Mouse (Mus musculus) myocyte (in vitro differentiated cells): ENCODE measurements around the gene Slc20a1. TPM values are rescaled to one million over a fixed set of nuclear protein-coding genes. Genes with fewer than 3 reads are reported as not detected.

Experiments
- H3K27me3 ChIP-seq: one replicate; pipeline ENCODE4 v1.6.1; 2011; ENCODE audit not compliant: control insufficient read depth, insufficient read depth, insufficient read length
- H3K36me3 ChIP-seq: one replicate; pipeline ENCODE4 v1.6.1; 2011; ENCODE audit not compliant: control insufficient read depth, insufficient read depth
- H3K4me2 ChIP-seq: one replicate; pipeline ENCODE4 v1.6.1; 2011; ENCODE audit warnings: low read depth, control low read depth
- H3K4me3 ChIP-seq: one replicate; pipeline ENCODE4 v1.5.1; 2011; ENCODE audit warnings: mild to moderate bottlenecking, control low read depth, moderate library complexity
- H3K79me2 ChIP-seq: one replicate; pipeline ENCODE4 v1.6.1; 2011; ENCODE audit not compliant: control insufficient read depth, insufficient read depth
- H3ac ChIP-seq: one replicate; pipeline ENCODE4 v1.6.1; 2011; ENCODE audit not compliant: control insufficient read depth, insufficient read length
- CEBPB ChIP-seq: IDR thresholded peaks from 2 replicates; pipeline ENCODE4 v1.6.1; 2011; ENCODE audit warnings: mild to moderate bottlenecking, moderate library complexity; ENCODE audit not compliant: poor library complexity, insufficient read depth, severe bottlenecking
- E2F4 ChIP-seq: IDR thresholded peaks from one replicate; pipeline ENCODE4 v1.6.1; 2011; ENCODE audit warnings: mild to moderate bottlenecking, control low read depth, moderate library complexity; ENCODE audit not compliant: insufficient read depth
- MAX ChIP-seq: IDR thresholded peaks from one replicate; pipeline ENCODE4 v1.6.1; 2011; ENCODE audit warnings: low read depth, mild to moderate bottlenecking, control low read depth
- MYOD1 ChIP-seq, 3 experiments: IDR thresholded peaks; one replicate each; pipeline ENCODE4 v1.6.1; 2011; ENCODE audit warnings: control low read depth in 2 of 3, low read depth in 2 of 3, mild to moderate bottlenecking in 2 of 3, moderate library complexity in 1 of 3; ENCODE audit not compliant: insufficient read length in 2 of 3, control insufficient read depth in 1 of 3
- MYOG ChIP-seq, 3 experiments: IDR thresholded peaks; one replicate each; pipeline ENCODE4 v1.6.1; 2011; ENCODE audit warnings: control low read depth in 2 of 3, low read depth in 2 of 3, mild to moderate bottlenecking in 2 of 3; ENCODE audit not compliant: insufficient read length in 2 of 3, control insufficient read depth in 1 of 3, insufficient read depth in 1 of 3
- POLR2A ChIP-seq: IDR thresholded peaks from one replicate; pipeline ENCODE4 v1.6.1; 2011; ENCODE audit warnings: low read depth, mild to moderate bottlenecking, control low read depth, moderate library complexity; ENCODE audit not compliant: insufficient read length
- POLR2AphosphoS2 ChIP-seq: IDR thresholded peaks from one replicate; pipeline ENCODE4 v1.6.1; 2011; ENCODE audit warnings: low read depth, control low read depth; ENCODE audit not compliant: insufficient read length
- REST ChIP-seq: IDR thresholded peaks from one replicate; pipeline ENCODE4 v1.6.1; 2011; ENCODE audit warnings: mild to moderate bottlenecking, control low read depth, moderate library complexity; ENCODE audit not compliant: insufficient read depth, insufficient read length
- SRF ChIP-seq: IDR thresholded peaks from one replicate; pipeline ENCODE4 v1.6.1; 2011; ENCODE audit warnings: low read depth; ENCODE audit not compliant: control insufficient read depth, insufficient read length
- TCF12 ChIP-seq: IDR thresholded peaks from one replicate; pipeline ENCODE4 v1.6.1; 2011; ENCODE audit warnings: mild to moderate bottlenecking, control low read depth; ENCODE audit not compliant: poor library complexity, insufficient read depth, severe bottlenecking
- TCF3 ChIP-seq: IDR thresholded peaks from one replicate; pipeline ENCODE4 v1.6.1; 2011; ENCODE audit warnings: low read depth, control low read depth; ENCODE audit not compliant: insufficient read length
- USF1 ChIP-seq: IDR thresholded peaks from one replicate; pipeline ENCODE4 v1.6.1; 2011; ENCODE audit warnings: low read depth, mild to moderate bottlenecking, control low read depth, moderate library complexity
- polyA plus RNA-seq: library from polyadenylated mRNA; unstranded; fragments of >200 nt; fragmentation: generic; extraction: Trizol; gene quantifications from one replicate; pipeline ENCODE4 v1.2.1, GENCODE M21; 2012; ENCODE audit warnings: missing spikeins

Gene Slc20a1
- polyA plus RNA-seq, 1 experiment = 41.7 TPM

DNA sequence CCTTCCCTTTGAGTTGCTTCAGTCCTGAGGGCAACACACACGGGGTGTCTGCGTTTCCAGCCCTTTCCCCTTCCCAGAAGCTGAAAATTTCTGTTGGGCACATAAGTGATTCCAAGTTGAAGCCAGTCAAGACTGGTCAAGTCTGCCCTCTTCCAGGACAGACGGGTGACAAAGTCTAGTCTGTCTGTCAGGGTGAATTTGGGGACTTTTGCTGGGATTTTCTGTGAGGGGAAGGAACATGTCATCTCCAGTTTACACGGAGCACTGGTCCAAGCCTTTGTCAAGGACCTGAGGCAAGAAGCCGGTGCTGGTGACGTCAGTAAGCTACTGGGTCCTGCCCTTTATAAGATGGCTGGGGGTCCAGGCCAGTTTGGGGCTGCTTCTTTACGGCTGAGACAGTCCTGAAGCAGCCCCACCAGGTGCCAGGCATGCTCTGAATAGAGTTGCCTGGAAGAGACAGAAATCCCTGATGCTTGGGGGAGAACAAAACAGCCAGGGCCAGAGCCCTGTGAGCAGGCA is 28.5 kb downstream of the Slc20a1 start:
- no peak overlapping the region for H3K4me2 ChIP-seq
- no peak overlapping the region for H3ac ChIP-seq
- H3K4me3 ChIP-seq = no peak overlapping the region
- H3K27me3 ChIP-seq = no peaks in the 10 kb centered on the region
- TF ChIP-seq E2F4 = no peak
- TF ChIP-seq TCF12 = no peak
- TF ChIP-seq SRF = no peak
- TF ChIP-seq MYOD1 (IDR thresholded peaks at IDR 0.05; ENCODE audit: control insufficient read depth in 1 of 3, insufficient read length in 2 of 3, low read depth in 2 of 3) = no peak
- TF ChIP-seq MYOG (IDR thresholded peaks at IDR 0.05; ENCODE audit: control insufficient read depth in 1 of 3, insufficient read depth in 1 of 3, insufficient read length in 2 of 3, low read depth in 2 of 3) = no peak
- no peak for TF ChIP-seq TCF3
- no peak for TF ChIP-seq MAX
- TF ChIP-seq CEBPB = no peak
- TF ChIP-seq POLR2AphosphoS2 = no peak
- no peak for TF ChIP-seq USF1
- TF ChIP-seq POLR2A = no peak
- no peak for TF ChIP-seq REST
- H3K79me2 ChIP-seq = no peaks in the 10 kb centered on the region
- no peaks in the 10 kb centered on the region for H3K36me3 ChIP-seq

DNA sequence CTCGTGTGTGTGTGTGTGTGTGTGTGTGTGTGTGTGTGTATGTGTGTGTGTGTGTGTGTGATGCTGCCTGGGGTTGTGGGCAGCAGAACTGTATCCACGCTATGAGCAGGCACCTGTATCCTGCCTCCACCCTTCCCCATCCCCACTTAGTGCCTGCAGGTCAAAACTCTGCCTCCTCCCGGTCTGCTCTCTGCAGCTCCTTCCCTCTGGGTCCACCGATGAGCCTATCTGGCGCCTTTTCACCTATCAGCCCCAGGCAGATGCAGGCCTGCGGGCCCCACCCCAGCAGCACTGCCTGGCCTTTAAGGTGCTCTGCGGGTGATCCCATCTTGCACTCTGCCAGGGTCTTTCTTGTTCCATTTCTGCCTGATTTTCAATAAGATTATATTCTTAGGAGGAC is 29.1 kb downstream of the Slc20a1 start:
- no peaks in the 10 kb centered on the region for H3K27me3 ChIP-seq
- no peak overlapping the region for H3ac ChIP-seq
- no peak overlapping the region for H3K4me2 ChIP-seq
- no peak overlapping the region for H3K4me3 ChIP-seq
- no peaks in the 10 kb centered on the region for H3K36me3 ChIP-seq
- H3K79me2 ChIP-seq = no peaks in the 10 kb centered on the region
- TF ChIP-seq E2F4 = no peak
- TF ChIP-seq MYOG (IDR thresholded peaks at IDR 0.05; ENCODE audit: control insufficient read depth in 1 of 3, insufficient read depth in 1 of 3, insufficient read length in 2 of 3, low read depth in 2 of 3) = no peak
- no peak for TF ChIP-seq MAX
- TF ChIP-seq SRF = no peak
- TF ChIP-seq USF1 = no peak

DNA sequence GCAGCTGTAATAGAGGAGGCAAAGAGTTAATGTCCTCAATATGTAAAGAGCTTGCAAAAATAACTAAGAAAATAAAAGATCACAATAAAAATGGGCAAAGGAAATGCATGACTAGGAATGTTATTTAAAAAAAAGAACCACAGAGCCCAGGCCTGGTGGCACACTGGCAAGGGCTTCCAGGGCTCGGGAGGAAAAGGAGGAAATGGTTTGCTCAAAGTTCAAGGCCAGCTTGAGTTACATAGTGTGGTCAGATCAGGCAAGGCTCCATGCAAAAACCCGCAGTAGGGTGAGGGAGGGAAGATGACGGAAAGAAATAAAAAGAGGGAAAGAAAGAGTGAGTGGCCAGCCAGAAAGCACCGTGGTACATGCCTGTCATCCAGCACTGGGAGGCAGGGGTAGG is 30.0 kb downstream of the Slc20a1 start:
- Histone ChIP-seq H3K4me2 (no peak overlapping the region), H3K36me3 (no peaks in the 10 kb centered on the region), H3K79me2 (no peaks in the 10 kb centered on the region), H3K4me3 (no peak overlapping the region), H3ac (no peak overlapping the region), H3K27me3 (no peaks in the 10 kb centered on the region)
- TF ChIP-seq POLR2AphosphoS2 (no peak), CEBPB (no peak), E2F4 (no peak), USF1 (no peak), TCF12 (no peak)

DNA sequence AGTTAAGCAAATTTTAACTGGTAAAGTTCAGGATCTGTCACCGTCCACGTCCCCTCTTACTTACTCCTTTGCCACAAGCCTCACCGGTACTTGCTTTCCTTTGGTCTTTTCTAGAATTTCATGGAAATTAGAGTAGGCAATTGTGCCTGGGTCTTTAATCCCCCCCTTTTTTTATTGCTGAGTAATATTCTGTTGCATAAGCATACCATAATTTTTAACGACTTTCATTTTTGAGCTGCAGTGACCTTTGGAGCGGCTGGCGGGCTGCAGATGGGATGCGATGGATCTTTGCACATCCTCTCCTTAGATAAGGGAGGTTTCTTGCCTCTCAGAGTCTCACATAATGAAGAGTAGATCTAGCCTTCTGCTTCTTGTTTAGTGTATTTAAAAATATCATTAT is 30.8 kb downstream of the Slc20a1 start:
- Histone ChIP-seq H3ac (no peak overlapping the region), H3K4me2 (no peak overlapping the region), H3K27me3 (no peaks in the 10 kb centered on the region), H3K79me2 (no peaks in the 10 kb centered on the region), H3K36me3 (no peaks in the 10 kb centered on the region), H3K4me3 (no peak overlapping the region)
- TF ChIP-seq POLR2AphosphoS2 (no peak), REST (no peak), MYOG (IDR thresholded peaks at IDR 0.05; ENCODE audit: control insufficient read depth in 1 of 3, insufficient read depth in 1 of 3, insufficient read length in 2 of 3, low read depth in 2 of 3) (no peak), MYOD1 (IDR thresholded peaks at IDR 0.05; ENCODE audit: control insufficient read depth in 1 of 3, insufficient read length in 2 of 3, low read depth in 2 of 3) (no peak), TCF12 (no peak), USF1 (no peak), POLR2A (no peak), TCF3 (no peak), SRF (no peak)

DNA sequence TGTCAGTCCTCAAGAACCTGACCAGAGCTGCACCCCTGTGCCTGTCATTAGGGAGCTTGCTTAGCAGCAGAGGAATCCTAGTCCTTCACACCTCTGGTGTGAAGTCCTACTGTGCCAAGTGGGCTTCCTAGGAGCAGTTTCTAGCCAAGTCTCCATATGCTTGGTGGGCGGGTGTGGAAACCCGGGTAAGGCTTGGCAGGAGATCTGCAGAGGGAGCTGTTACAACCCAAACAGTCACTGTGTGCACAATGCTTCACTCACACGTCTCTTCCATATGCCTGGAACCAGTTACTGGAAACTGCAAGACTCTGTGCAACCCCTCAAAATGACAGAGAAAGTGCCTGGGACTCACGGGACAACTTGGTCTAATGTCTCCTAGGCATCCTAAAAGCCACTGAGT is 33.5 kb downstream of the Slc20a1 start:
- H3ac ChIP-seq = no peak overlapping the region
- H3K36me3 ChIP-seq = no peaks in the 10 kb centered on the region
- no peak overlapping the region for H3K4me3 ChIP-seq
- no peak overlapping the region for H3K4me2 ChIP-seq
- TF ChIP-seq USF1 = no peak
- no peak for TF ChIP-seq MYOD1 (IDR thresholded peaks at IDR 0.05; ENCODE audit: control insufficient read depth in 1 of 3, insufficient read length in 2 of 3, low read depth in 2 of 3)
- no peak for TF ChIP-seq TCF3
- TF ChIP-seq E2F4 = no peak
- TF ChIP-seq CEBPB = no peak
- TF ChIP-seq POLR2A = no peak
- TF ChIP-seq POLR2AphosphoS2 = no peak
- no peak for TF ChIP-seq MYOG (IDR thresholded peaks at IDR 0.05; ENCODE audit: control insufficient read depth in 1 of 3, insufficient read depth in 1 of 3, insufficient read length in 2 of 3, low read depth in 2 of 3)
- no peak for TF ChIP-seq MAX
- no peak for TF ChIP-seq REST
- no peak for TF ChIP-seq TCF12
- TF ChIP-seq SRF = no peak
- no peaks in the 10 kb centered on the region for H3K27me3 ChIP-seq
- no peaks in the 10 kb centered on the region for H3K79me2 ChIP-seq
